33 mouse cellular contexts compared by ENCODE assay signal in genomic region chr5:88683706-88684105, GRCm38 (mm10).
"Had no signal": no experiment of that assay in that cellular context is flagged by ENCODE, and none has a peak within 500 bp of the region (broad histone marks: within the 10 kb centered on the region; RNA-seq: fewer than 3 reads in every experiment).

No protein-coding gene starts in this region.

- H3K4me2 ChIP-seq: heart, embryonic 12.5 days; heart, embryonic 13.5 days; heart, embryonic 15.5 days; hindbrain, embryonic 12.5 days; hindbrain, embryonic 13.5 days; hindbrain, embryonic 14.5 days; hindbrain, embryonic 15.5 days; intestine, embryonic 15.5 days; kidney, embryonic 15.5 days had no signal

- H3K4me1 ChIP-seq: hindbrain, embryonic 12.5 days; hindbrain, embryonic 13.5 days; hindbrain, embryonic 15.5 days; intestine, embryonic 15.5 days; kidney, embryonic 15.5 days had no signal

- H3K36me3 ChIP-seq: heart, embryonic 12.5 days; heart, embryonic 13.5 days; heart, embryonic 15.5 days; hindbrain, embryonic 10.5 days; hindbrain, embryonic 12.5 days; hindbrain, embryonic 13.5 days; hindbrain, embryonic 15.5 days; intestine, embryonic 15.5 days; kidney, embryonic 15.5 days had no signal

- ATAC-seq: hindbrain, embryonic 16.5 days; hindbrain, postnatal 0 days; inflammation-experienced regulatory T-cells, adult 6 months; intestine, embryonic 15.5 days; intestine, embryonic 16.5 days; intestine, postnatal 0 days had no signal

- H3K9me3 ChIP-seq: heart, embryonic 12.5 days; heart, embryonic 13.5 days; heart, embryonic 15.5 days; hindbrain, embryonic 10.5 days; hindbrain, embryonic 12.5 days; hindbrain, embryonic 13.5 days; hindbrain, embryonic 15.5 days; intestine, embryonic 15.5 days; kidney, embryonic 15.5 days had no signal

- DNase-seq: heart, postnatal 10 days; heart, postnatal 14 days; heart, postnatal 36 days; heart, postnatal 4 days; kidney, adult 18-20 months; kidney, adult 2 months; kidney, adult 8-10 months; kidney, adult 9 months; kidney, postnatal 10 days; kidney, postnatal 14 days; kidney, postnatal 25 days; kidney, postnatal 36 days; kidney, postnatal 4 days; layer of hippocampus, adult 9-11 months; layer of hippocampus, postnatal 36 days had no signal

- H3K27ac ChIP-seq: heart, embryonic 13.5 days; heart, embryonic 15.5 days; hindbrain, embryonic 10.5 days; hindbrain, embryonic 12.5 days; hindbrain, embryonic 13.5 days; hindbrain, embryonic 14.5 days; hindbrain, embryonic 15.5 days; hindbrain, postnatal 0 days; intestine, embryonic 15.5 days; kidney, embryonic 15.5 days; kidney, postnatal 0 days; layer of hippocampus, adult 2 months; left cerebral cortex, adult 2 months had no signal

- H3K4me3 ChIP-seq: heart, embryonic 12.5 days; heart, embryonic 13.5 days; heart, embryonic 15.5 days; hindbrain, embryonic 10.5 days; hindbrain, embryonic 12.5 days; hindbrain, embryonic 13.5 days; hindbrain, embryonic 15.5 days; intestine, embryonic 15.5 days; kidney, embryonic 15.5 days; layer of hippocampus, adult 2 months; left cerebral cortex, adult 2 months had no signal

- H3K9ac ChIP-seq: heart, embryonic 12.5 days; heart, embryonic 13.5 days; heart, embryonic 15.5 days; hindbrain, embryonic 12.5 days; hindbrain, embryonic 13.5 days; hindbrain, embryonic 14.5 days; hindbrain, embryonic 15.5 days; intestine, embryonic 15.5 days; kidney, embryonic 15.5 days had no signal

- H3K27me3 ChIP-seq: heart, embryonic 12.5 days; heart, embryonic 15.5 days; hindbrain, embryonic 12.5 days; hindbrain, embryonic 13.5 days; hindbrain, embryonic 15.5 days; intestine, embryonic 15.5 days had no signal
